Mouse (Mus musculus): ENCODE results near the gene Hnrnpa2b1. TPM values are rescaled to one million over a fixed set of nuclear protein-coding genes. Genes with fewer than 3 reads are reported as not detected.

Hnrnpa2b1 gene
- total RNA-seq (2023): 953 to 993 TPM (median 967 TPM) in 4 replicates

DNA sequence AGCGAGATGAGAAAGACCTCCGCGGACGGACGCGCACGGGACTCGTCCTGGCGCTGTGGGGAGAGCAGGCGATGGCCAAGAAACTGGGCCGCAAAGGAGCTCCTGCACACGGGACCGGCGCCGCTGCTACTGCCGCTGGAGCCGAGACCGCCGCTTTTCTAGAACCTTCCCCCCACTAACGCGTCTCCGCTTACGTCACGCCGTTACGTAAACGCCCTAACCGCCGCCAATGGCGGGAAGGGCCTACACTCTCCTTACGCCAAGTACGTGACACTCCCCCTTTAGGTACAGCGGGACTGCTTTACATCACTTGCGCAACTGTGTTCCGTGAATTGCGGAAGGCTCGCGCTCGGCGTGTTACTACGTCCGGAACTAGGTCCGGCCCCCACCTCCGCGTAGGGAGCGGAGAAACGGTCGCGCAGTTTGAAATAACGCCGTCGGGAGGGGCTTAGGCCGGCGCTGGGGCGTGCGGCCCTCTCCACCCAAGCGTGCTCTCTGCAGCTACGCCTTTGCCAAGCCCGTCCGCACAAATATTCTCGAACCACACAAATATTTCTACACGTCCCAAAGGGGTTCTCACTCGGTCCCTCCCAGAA is at the start of gene Hnrnpa2b1:
TSS of gene Hnrnpa2b1 (minus strand) at position 180 of the 596 bp plus-strand sequence.

DNA sequence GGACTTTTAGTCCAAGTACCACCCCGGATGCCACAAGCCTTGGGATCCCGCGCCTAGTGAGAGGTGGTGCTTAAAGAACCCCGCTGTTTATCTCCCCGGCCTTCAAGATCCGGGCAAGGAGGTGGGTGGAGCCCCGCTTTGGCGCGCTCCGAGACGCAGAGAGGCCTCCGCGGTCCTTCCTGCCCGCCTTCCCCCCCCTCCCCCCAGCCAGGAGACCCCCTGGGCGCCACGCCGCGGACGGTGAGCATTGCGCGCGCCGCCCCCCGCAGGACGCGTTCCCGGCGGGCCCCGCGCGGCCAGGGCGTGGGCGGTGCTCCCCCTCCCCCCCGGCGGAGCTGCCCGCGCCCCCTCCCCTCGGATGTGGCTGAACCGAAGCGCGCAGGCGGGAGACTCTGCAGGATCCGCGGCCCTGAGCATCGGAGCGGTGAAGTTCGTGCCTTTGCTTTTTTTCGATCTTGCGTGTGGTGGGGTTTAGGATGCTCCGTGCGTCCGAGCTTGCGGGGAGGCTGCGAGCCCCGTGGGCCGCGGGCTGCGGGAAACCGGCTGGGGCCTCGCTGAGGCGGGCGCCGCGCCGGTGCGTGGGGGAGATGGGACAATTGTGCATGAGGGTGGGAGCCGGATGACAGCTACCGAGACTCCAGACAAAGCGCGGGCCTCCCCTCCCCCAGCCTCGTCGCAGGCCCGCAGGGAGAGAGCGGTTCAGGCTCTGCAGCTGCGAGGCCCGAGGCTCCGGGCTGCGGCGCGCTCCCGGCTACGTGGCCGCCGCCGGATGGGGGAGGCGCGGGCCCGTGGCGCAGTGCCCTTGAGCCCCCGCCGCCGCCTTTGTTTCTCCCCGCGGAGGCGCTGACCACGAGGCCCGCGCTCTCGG is 851 bp upstream of the Hnrnpa2b1 start, which contains the start of gene Cbx3:
TSS of gene Cbx3 (plus strand) at position 50 of the 868 bp plus-strand sequence.

DNA sequence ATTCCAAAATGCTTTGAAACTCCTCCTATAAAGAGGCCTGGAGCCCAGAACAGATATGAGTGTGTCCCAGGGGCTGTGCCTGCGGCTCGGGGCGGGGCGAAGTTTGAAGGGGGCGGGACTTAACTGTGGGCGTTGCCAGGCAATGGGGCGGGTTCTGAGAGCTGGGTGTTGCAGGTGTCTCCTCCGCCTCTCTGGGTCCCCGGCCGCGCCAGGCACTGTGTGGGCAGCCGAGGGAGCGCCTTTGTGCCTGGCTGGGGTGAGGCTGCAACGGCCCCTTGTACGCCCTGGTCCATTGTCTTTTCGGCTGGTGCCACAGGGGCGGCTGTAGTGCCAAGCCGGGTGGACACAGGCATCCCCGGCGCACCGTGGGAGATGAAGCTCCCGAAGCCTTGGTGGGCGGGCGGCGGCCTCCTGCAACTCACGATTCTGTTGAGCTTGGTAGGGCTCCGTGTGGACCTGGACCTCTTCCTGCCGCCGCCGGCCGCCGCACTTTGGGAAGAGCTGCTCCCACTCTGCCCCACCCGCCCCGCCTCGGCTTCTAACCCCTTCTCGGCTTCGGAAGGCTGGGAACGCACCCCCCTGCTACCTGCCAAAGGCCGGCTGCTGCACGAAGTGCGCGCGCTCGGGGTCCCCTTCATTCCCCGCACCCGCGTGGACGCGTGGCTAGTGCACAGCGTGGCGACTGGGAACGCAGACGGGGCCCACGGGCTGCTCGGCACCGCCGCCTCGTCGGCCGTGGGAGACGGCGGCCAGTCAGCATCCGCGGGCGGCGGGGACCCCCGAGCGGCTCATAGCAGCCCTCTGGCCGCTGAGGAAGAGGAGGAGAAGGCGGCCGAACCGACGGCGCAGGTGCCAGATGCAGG is 36.9 kb downstream of the Hnrnpa2b1 start, which contains the start of gene Nfe2l3:
TSS of gene Nfe2l3 (plus strand) at position 136 of the 863 bp plus-strand sequence.

Other genes starting within 250 kb of the Hnrnpa2b1 start
- not detected in 4 replicates for gene Nfe2l3, start 37.2 kb downstream of the Hnrnpa2b1 start, total RNA-seq (2023)
- gene Cbx3, start 466 bp upstream of the Hnrnpa2b1 start, total RNA-seq (2023): 67.0 to 83.3 TPM (median 73.3 TPM) in 4 replicates
- 10.1 to 13.5 TPM (median 10.5 TPM) in 4 replicates for gene Snx10, start 54.0 kb upstream of the Hnrnpa2b1 start, total RNA-seq (2023)